Mouse (Mus musculus) cortical plate, adult 2 months (tissue): ENCODE results near the gene Nsun7.
A peak's percentile ranks its signal among the peaks of the same experiment; 100 is the strongest.

Experiments used
- CTCF ChIP-seq: fragments of 200-500 bp; IDR thresholded peaks from 2 replicates; pipeline ENCODE4 v1.5.1; 2011; ENCODE audit warnings: mild to moderate bottlenecking, control low read depth, low read length; ENCODE audit not compliant: insufficient read depth; ENCODE audit errors: extremely low read depth
- POLR2A ChIP-seq: fragments of 200-500 bp; IDR thresholded peaks from 2 replicates; pipeline ENCODE4 v1.6.1; 2011; ENCODE audit warnings: mild to moderate bottlenecking, low read length, control low read depth; ENCODE audit not compliant: insufficient read depth; ENCODE audit errors: extremely low read depth

DNA sequence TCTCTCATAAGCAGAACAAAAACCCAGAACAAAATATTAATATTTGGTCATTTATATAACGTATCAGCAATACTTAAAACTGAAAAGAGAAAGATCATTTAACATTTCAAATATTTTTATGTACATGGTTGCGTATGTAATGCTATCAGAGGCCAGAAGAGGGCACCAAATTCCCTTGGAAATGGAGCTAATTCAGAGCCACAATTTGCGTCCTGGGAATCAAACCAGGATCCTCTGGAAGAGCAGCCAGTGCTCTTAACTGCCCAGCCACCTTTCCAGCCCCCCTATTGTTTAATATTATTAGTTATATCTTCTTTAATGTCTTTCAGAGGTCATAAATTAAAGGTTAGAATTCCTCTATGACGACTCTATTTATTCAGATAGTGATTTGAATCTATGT is 3.7 kb downstream of the Nsun7 start:
- peak; percentile 50; the same call in 1 of the 2 replicates for TF ChIP-seq CTCF
- TF ChIP-seq POLR2A: no peak
